Mouse (Mus musculus): ENCODE measurements at regions not wholly inside any gene's neighbourhood (a gene's known extent, or its start where the extent isn't known, plus 50 kb on each side); places are given as distances from the start of the nearest gene placed in this dataset.

DNA sequence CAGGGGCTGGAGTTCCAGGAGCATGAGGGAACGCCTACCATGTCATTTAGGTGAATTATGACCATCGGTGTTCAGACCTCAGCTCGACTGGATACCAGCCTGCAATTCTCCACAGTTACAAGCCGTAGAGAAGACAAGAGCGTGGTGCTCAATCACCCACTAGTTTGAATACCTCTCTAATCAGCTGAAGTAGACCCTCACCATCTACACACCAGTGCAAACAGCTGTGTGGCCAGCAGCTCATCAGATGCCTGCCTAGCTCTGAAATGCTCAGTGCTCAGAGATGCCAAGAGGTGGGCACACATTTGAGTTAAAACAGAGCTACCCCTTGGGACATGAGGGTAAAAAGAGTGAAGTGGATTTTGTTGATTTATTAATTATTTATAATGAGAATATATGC, 660.2 kb downstream of the Magi1 start:
- H3K27me3 ChIP-seq (replicated peaks; ENCODE audit: control insufficient read depth, insufficient read depth, low read length) = no peaks in the 10 kb centered on the region
- 89% methylated on average over 5 of the region's 5 CpGs for WGBS
- no peaks in the 10 kb centered on the region for H3K36me3 ChIP-seq (ENCODE audit: control insufficient read depth, insufficient read depth)
- no peak for ATAC-seq
- H3K4me1 ChIP-seq (replicated peaks; ENCODE audit: control insufficient read depth, insufficient read depth, low read length) = no peaks in the 10 kb centered on the region
- H3K9ac ChIP-seq (replicated peaks; ENCODE audit: low read depth, low read length) = no peak overlapping the region
- H3K27ac ChIP-seq (ENCODE audit: low read length) = no peak overlapping the region
- H3K4me2 ChIP-seq (ENCODE audit: low read length) = no peak overlapping the region
- no peak overlapping the region for H3K4me3 ChIP-seq (replicated peaks; ENCODE audit: low read length)
- H3K9me3 ChIP-seq (ENCODE audit: control insufficient read depth, low read length) = no peaks in the 10 kb centered on the region

DNA sequence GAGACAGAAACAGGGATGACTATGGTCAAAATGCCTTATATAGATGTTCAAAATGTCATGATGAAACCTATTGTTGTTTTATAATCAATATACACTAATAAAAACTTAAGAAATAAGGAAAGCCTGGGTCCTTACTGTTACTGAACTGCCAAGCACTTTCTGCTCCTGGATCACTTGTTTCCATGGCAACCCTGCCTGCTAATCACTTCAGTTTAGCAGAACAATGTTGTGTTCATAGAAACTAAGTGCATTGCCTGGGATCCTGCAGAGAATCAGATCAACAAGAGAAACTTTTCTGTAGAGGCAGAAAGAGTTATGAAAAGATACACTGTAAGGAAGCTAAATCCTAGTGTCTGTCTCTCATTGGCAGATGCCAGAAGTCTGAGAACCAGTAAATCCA, 666.8 kb downstream of the Magi1 start:
- Histone ChIP-seq H3K4me3 (replicated peaks; ENCODE audit: low read length) (no peak overlapping the region), H3K9ac (replicated peaks; ENCODE audit: low read depth, low read length) (no peak overlapping the region), H3K9me3 (ENCODE audit: control insufficient read depth, low read length) (no peaks in the 10 kb centered on the region), H3K4me1 (replicated peaks; ENCODE audit: control insufficient read depth, insufficient read depth, low read length) (no peaks in the 10 kb centered on the region), H3K27me3 (replicated peaks; ENCODE audit: control insufficient read depth, insufficient read depth, low read length) (no peaks in the 10 kb centered on the region), H3K27ac (ENCODE audit: low read length) (no peak overlapping the region), H3K4me2 (ENCODE audit: low read length) (no peak overlapping the region), H3K36me3 (ENCODE audit: control insufficient read depth, insufficient read depth) (no peaks in the 10 kb centered on the region)
- ATAC-seq = no peak

DNA sequence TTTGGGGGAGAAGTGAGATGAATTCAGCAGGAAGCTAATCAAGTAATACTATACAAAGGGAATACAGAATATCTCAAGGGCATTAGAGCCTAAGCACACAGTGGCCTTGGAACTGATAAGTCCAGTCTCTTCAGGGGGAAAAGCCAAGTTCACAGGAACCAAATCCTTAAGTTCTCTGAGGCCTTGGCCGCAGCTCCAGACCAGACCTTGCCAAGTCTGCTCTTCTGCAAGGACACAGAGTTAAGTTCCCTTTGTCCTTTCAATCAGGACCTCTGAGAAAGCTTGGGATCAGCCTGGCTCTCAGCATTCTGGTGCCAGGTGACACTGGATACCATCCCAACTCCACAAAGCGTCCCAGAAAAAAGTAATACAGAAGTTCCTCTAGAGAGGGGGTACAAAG, 657.1 kb upstream of the Adamts9 start:
- no peak overlapping the region for H3K4me2 ChIP-seq (ENCODE audit: low read length)
- no peaks in the 10 kb centered on the region for H3K4me1 ChIP-seq (replicated peaks; ENCODE audit: control insufficient read depth, insufficient read depth, low read length)
- H3K4me3 ChIP-seq (replicated peaks; ENCODE audit: low read length) = no peak overlapping the region
- no peaks in the 10 kb centered on the region for H3K27me3 ChIP-seq (replicated peaks; ENCODE audit: control insufficient read depth, insufficient read depth, low read length)
- no peak overlapping the region for H3K9ac ChIP-seq (replicated peaks; ENCODE audit: low read depth, low read length)
- no peaks in the 10 kb centered on the region for H3K9me3 ChIP-seq (ENCODE audit: control insufficient read depth, low read length)
- no peak for ATAC-seq
- WGBS = 89% methylated on average over 2 of the region's 2 CpGs
- H3K36me3 ChIP-seq (ENCODE audit: control insufficient read depth, insufficient read depth) = no peaks in the 10 kb centered on the region
- H3K27ac ChIP-seq (ENCODE audit: low read length) = no peak overlapping the region

DNA sequence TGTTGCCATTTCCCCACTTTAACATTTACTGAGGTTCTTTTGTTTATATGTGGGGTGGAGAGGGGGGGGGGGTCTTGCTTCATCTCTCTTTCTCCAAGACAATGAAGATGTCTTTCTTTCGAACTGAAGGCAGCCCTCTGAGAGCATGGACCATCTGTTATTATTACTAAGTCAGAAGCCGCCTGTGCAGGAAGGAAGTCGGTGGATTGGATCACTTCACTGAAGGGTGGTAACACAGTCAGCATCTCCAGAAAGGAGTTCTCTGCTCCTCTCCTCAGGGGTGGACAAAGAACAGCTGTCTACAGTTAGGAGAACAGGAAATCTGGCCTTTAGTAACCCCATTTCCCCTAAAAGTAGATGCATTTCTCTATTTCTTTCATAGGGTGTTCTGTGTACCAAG, 656.1 kb upstream of the Adamts9 start:
- Histone ChIP-seq H3K27ac (ENCODE audit: low read length) (no peak overlapping the region), H3K36me3 (ENCODE audit: control insufficient read depth, insufficient read depth) (no peaks in the 10 kb centered on the region), H3K4me1 (replicated peaks; ENCODE audit: control insufficient read depth, insufficient read depth, low read length) (no peaks in the 10 kb centered on the region), H3K9ac (replicated peaks; ENCODE audit: low read depth, low read length) (no peak overlapping the region), H3K27me3 (replicated peaks; ENCODE audit: control insufficient read depth, insufficient read depth, low read length) (no peaks in the 10 kb centered on the region), H3K4me2 (ENCODE audit: low read length) (no peak overlapping the region), H3K9me3 (ENCODE audit: control insufficient read depth, low read length) (no peaks in the 10 kb centered on the region), H3K4me3 (replicated peaks; ENCODE audit: low read length) (no peak overlapping the region)
- ATAC-seq = no peak
- 70% methylated on average over 3 of the region's 3 CpGs for WGBS

DNA sequence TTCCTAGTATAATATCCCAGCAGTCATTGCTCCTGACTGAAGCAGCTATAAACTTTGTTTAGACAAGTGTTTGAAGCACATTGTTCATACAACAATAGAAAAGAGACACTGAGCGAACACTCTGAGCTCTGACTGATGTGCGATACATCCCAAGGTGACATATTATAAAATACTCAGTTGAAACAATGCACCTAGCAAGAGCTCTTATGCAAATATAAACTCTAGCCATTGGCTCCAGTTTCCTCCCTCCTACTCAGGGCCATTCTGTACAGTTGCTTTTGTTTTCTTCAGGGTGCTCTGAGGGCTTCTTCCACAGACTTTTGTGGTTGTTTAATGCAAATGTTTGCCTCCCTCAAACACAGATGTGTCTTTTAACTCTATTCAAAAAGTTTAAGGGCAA, 646.6 kb upstream of the Adamts9 start:
- Histone ChIP-seq H3K4me2 (ENCODE audit: low read length) (no peak overlapping the region), H3K27ac (ENCODE audit: low read length) (no peak overlapping the region), H3K9ac (replicated peaks; ENCODE audit: low read depth, low read length) (no peak overlapping the region), H3K36me3 (ENCODE audit: control insufficient read depth, insufficient read depth) (no peaks in the 10 kb centered on the region), H3K4me3 (replicated peaks; ENCODE audit: low read length) (no peak overlapping the region), H3K9me3 (ENCODE audit: control insufficient read depth, low read length) (no peaks in the 10 kb centered on the region), H3K4me1 (replicated peaks; ENCODE audit: control insufficient read depth, insufficient read depth, low read length) (no peaks in the 10 kb centered on the region), H3K27me3 (replicated peaks; ENCODE audit: control insufficient read depth, insufficient read depth, low read length) (no peaks in the 10 kb centered on the region)
- 63% methylated on average over 2 of the region's 2 CpGs for WGBS
- no peak for ATAC-seq

DNA sequence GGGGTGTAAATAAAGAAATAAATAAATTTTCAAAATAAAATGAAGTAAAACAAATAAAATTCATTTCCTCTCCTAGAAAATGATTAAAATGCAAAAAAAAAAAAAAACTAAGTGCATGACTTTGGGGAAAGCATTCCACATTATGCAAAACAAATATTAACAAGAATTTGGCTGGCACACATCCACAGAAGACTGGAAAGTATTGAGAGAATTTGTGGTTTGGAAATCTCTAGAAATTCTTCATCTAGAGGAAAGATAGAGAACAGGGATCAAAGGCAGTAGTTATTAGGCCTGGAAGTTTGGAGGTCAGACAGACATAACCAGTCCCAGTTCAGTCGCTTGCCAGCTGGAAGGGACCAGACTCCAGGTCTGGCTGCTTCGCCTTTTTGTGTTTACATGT, 643.6 kb upstream of the Adamts9 start:
- Histone ChIP-seq H3K4me2 (ENCODE audit: low read length) (no peak overlapping the region), H3K9ac (replicated peaks; ENCODE audit: low read depth, low read length) (no peak overlapping the region), H3K27me3 (replicated peaks; ENCODE audit: control insufficient read depth, insufficient read depth, low read length) (no peaks in the 10 kb centered on the region), H3K9me3 (ENCODE audit: control insufficient read depth, low read length) (no peaks in the 10 kb centered on the region), H3K4me3 (replicated peaks; ENCODE audit: low read length) (no peak overlapping the region), H3K36me3 (ENCODE audit: control insufficient read depth, insufficient read depth) (no peaks in the 10 kb centered on the region), H3K4me1 (replicated peaks; ENCODE audit: control insufficient read depth, insufficient read depth, low read length) (no peaks in the 10 kb centered on the region), H3K27ac (ENCODE audit: low read length) (no peak overlapping the region)
- ATAC-seq = no peak
- WGBS = 96% methylated on average over 2 of the region's 2 CpGs

DNA sequence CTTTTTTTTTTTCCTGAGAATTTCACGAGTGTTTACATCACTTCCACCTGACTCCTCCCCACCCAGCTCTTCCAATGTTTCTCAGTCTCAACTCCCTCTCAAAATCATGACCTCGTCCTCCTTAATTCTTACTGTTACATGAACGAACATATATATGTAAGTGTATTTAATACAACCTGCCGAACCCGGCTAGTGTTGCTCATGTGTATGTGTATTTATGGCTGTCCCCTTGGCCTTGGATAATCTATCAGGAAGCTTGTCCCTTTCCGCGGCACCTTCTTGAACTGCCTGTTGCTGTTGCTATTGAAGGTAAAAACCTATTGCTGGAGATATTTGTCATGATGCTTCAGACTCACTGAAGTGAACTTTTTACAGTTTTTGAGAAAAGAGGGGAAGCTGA, 637.8 kb upstream of the Adamts9 start:
- no peak for ATAC-seq
- WGBS = 90% methylated on average over 7 of the region's 7 CpGs
- H3K9ac ChIP-seq (replicated peaks; ENCODE audit: low read depth, low read length) = no peak overlapping the region

DNA sequence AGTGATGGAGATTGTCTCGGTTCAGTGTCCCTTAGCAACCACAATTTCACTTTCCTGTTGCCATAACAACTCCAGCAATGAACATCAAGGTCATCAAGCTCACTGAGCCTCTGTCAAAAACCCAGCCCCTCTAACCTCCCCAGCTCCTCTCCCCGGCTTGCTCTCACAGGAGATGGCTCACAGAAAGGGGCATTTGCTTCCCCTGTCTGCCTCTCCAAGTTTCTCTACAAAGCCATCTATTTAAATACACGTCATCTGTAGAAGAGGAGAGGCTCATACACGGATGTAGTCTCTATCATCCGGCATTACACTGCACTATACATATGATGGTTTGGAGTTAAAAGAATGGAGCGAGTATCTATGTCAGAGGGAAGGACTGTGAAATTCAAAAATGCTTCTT, 637.4 kb upstream of the Adamts9 start:
- Histone ChIP-seq H3K4me1 (replicated peaks; ENCODE audit: control insufficient read depth, insufficient read depth, low read length) (no peaks in the 10 kb centered on the region), H3K4me3 (replicated peaks; ENCODE audit: low read length) (no peak overlapping the region), H3K9me3 (ENCODE audit: control insufficient read depth, low read length) (no peaks in the 10 kb centered on the region), H3K4me2 (ENCODE audit: low read length) (no peak overlapping the region), H3K9ac (replicated peaks; ENCODE audit: low read depth, low read length) (no peak overlapping the region), H3K27me3 (replicated peaks; ENCODE audit: control insufficient read depth, insufficient read depth, low read length) (no peaks in the 10 kb centered on the region), H3K27ac (ENCODE audit: low read length) (no peak overlapping the region), H3K36me3 (ENCODE audit: control insufficient read depth, insufficient read depth) (no peaks in the 10 kb centered on the region)
- 69% methylated on average over 6 of the region's 6 CpGs for WGBS
- no peak for ATAC-seq

More for the DNA sequence above, 637.8 kb upstream of the Adamts9 start:
- Histone ChIP-seq H3K27me3 (replicated peaks; ENCODE audit: control insufficient read depth, insufficient read depth, low read length) (no peaks in the 10 kb centered on the region), H3K4me1 (replicated peaks; ENCODE audit: control insufficient read depth, insufficient read depth, low read length) (no peaks in the 10 kb centered on the region), H3K4me2 (ENCODE audit: low read length) (no peak overlapping the region), H3K4me3 (replicated peaks; ENCODE audit: low read length) (no peak overlapping the region), H3K36me3 (ENCODE audit: control insufficient read depth, insufficient read depth) (no peaks in the 10 kb centered on the region), H3K27ac (ENCODE audit: low read length) (no peak overlapping the region), H3K9me3 (ENCODE audit: control insufficient read depth, low read length) (no peaks in the 10 kb centered on the region)

DNA sequence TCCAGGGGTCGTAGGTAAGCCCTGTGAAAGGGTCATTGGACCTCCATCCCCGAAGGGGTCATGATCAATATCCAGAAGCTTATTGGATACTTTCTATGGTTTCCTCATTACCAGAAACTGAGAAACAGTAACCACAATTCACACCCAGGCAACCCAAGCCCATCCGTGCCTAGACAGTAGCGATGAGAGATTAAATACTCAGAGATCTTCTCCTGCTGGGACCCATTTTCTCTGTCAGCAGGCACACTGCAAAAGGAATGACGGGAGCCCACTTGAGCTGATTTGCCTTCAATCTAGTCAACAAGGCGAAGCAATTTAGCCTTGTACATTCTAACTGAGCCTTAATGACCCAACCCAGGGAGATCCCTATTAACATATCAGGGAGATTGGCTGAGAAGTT, 632.0 kb upstream of the Adamts9 start:
- Histone ChIP-seq H3K9me3 (ENCODE audit: control insufficient read depth, low read length) (no peaks in the 10 kb centered on the region), H3K9ac (replicated peaks; ENCODE audit: low read depth, low read length) (no peak overlapping the region), H3K4me2 (ENCODE audit: low read length) (no peak overlapping the region), H3K36me3 (ENCODE audit: control insufficient read depth, insufficient read depth) (no peaks in the 10 kb centered on the region), H3K27me3 (replicated peaks; ENCODE audit: control insufficient read depth, insufficient read depth, low read length) (no peaks in the 10 kb centered on the region), H3K4me3 (replicated peaks; ENCODE audit: low read length) (no peak overlapping the region), H3K4me1 (replicated peaks; ENCODE audit: control insufficient read depth, insufficient read depth, low read length) (0 out of 2 replicates have a peak, but pooled peaks cover 2% of the 10 kb centered on the region), H3K27ac (ENCODE audit: low read length) (no peak overlapping the region)
- 64% methylated on average over 6 of the region's 6 CpGs for WGBS
- ATAC-seq = no peak
